Mouse (Mus musculus): ENCODE measurements around the gene Zfp868. TPM values are rescaled to one million over a fixed set of nuclear protein-coding genes. Genes with fewer than 3 reads are reported as not detected.
A peak's percentile ranks its signal among the peaks of the same experiment; 100 is the strongest.
"Not testable (repeated sequence)": the region's sequence is repeated elsewhere in the genome, so short reads cannot be mapped to it uniquely, and the experiment has no call there.

The Zfp868 gene
- 29.1 and 30.7 TPM in 2 replicates for polyA plus RNA-seq (2016; fragmentation: Nextera tagmentation; extraction: Ambion mirVana)

DNA sequence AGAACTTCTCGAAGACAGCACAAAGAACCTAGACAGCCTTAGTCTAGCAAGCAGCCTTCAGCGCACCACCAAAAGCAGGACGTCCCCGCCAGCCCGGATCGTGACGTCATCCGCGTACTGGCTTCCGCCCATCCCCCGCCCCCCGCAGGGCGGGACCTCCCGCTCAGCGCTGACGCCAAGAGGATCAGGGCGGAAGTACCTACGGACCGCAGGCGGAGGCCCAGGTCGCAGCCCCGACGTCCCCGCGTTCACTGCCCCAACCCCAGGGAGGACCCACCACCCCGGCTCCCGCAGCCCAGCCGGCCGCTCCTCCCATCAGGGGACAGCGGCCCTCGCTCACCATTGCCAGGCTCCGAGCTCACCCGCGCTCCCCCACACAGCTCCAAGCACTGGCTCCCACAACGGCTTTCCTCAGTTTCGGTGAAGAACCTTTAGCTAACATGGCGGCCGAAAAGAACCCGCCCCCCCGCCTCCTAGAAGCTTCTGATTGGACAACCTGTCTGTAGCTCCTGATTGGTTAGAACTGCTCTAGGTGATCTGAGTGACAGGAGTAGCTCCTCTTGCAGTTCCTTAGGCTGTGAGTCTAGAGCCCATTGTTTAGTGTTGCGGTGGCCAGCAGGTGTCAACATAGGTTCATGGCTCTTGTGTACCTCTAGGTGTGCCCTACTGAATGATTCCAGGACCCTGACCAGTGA is at the start of gene Zfp868:
Gene Zfp868, minus strand, starts transcription at position 454 of the 695 bp plus-strand sequence.
- Histone ChIP-seq H3K36me3 (peaks cover 11% of the 10 kb centered on the region), H3K27ac (peak within 1 kb of the TSS; percentile 99), H3K4me1 (peaks cover 6% of the 10 kb centered on the region; the same call in 1 of the 2 replicates), H3K9me3 (replicated peaks) (no peaks in the 10 kb centered on the region), H3K4me3 (peak within 1 kb of the TSS; percentile 76), H3K27me3 (ENCODE audit: low read depth, poor library complexity, severe bottlenecking) (no peaks in the 10 kb centered on the region)
- WGBS: under 1% methylated on average over 41 of the region's 41 CpGs
- peak; percentile 98 for DNase-seq (ENCODE audit: low spot score)

DNA sequence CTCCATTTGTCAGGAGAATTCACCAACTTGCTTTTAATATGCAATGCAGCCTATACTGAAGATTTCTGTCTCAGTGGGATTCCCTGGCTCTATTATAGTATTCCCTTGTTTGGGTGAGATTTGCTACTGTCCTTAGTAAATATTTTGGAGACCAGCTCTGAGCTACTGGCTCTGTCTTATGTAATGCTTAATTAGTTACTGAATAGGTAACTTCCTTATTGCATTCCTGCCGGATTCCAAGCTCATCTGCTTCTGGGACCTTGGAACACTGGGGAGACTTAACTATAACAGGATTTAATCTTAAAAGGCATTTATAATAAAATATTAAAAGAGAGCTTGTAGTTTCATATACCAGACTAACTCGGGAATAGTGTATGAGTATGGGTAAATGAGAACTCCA is 39.7 kb upstream of the Zfp868 start:
- WGBS: 82% methylated on average over 2 of the region's 2 CpGs

DNA sequence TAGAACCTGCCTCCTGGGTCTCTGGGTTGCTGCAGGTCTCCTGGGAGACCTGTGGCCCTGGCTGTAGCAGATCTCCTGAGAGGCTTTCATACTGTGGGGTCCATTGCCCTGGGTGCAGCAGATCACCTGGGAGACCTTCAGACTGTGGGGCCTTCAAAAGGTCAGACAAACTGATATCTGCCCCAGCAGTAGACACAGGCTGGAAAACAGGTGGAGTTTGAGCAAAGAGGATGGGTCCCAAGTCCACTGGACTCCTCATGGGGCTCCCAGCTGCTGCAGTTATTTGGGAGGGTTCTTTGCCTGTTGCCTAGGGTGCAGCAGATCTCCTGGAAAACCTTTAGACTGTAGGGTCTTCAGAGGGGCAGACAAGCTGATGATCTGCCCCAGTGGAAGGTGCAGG is 35.9 kb upstream of the Zfp868 start:
- H3K27me3 ChIP-seq (ENCODE audit: low read depth, poor library complexity, severe bottlenecking): no peaks in the 10 kb centered on the region
- H3K4me1 ChIP-seq: no peaks in the 10 kb centered on the region
- H3K36me3 ChIP-seq: peaks cover 28% of the 10 kb centered on the region
- no peak for DNase-seq (ENCODE audit: low spot score)
- H3K27ac ChIP-seq: no peak overlapping the region
- H3K4me3 ChIP-seq: no peak overlapping the region
- peaks cover 3% of the 10 kb centered on the region; the same call in 1 of the 2 replicates for H3K9me3 ChIP-seq (replicated peaks)

More for the DNA sequence above, 39.7 kb upstream of the Zfp868 start:
- not testable (repeated sequence) for H3K27ac ChIP-seq; H3K4me3 ChIP-seq; H3K27me3 ChIP-seq (ENCODE audit: low read depth, poor library complexity, severe bottlenecking); H3K4me1 ChIP-seq; DNase-seq (ENCODE audit: low spot score); H3K9me3 ChIP-seq (replicated peaks)
- H3K36me3 ChIP-seq: peaks cover 22% of the 10 kb centered on the region

DNA sequence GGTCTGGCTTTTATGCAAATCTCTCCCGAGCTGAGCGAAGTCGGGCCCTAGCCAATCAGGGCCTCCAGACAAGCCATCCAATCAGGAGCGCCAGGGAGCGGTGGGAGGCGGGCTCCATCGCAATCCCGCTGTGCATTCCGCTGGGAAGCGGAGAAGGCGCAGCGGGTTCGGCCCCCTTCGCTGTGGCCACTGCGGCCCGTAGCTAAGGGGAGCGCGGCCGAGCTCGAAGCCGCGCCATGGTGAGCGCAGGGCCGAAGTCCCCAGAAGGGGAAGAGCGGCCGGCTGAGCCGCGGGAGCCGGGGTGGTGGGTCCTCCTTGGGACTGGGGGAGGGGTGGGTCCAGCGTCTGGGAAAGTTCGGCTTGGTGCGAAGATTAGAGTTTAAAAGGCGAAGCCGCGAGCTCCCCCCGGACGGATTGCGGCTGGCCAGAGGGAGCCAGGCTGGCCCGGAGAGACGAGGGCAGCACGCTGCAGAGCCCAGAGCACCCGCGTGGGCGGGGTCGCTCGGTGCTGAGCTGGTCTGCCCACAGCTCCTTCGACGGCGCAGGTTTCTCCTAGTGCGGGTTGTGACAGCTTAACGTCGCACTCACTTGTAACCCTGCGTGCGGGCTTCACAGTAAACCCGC is 29.1 kb upstream of the Zfp868 start, which contains the start of gene Zfp964:
Gene Zfp964, plus strand, starts transcription at position 122 of the 624 bp plus-strand sequence.
- Histone ChIP-seq H3K27me3 (ENCODE audit: low read depth, poor library complexity, severe bottlenecking) (0 out of 2 replicates have a peak, but pooled peaks cover 4% of the 10 kb centered on the region), H3K9me3 (replicated peaks) (no peaks in the 10 kb centered on the region), H3K36me3 (no peaks in the 10 kb centered on the region; the same call in 1 of the 2 replicates), H3K4me1 (peaks cover 8% of the 10 kb centered on the region), H3K27ac (peak within 1 kb of the TSS; percentile 93), H3K4me3 (peak within 1 kb of the TSS; percentile 63)
- DNase-seq (ENCODE audit: low spot score): peak; percentile 90
- WGBS: under 1% methylated on average over 55 of the region's 55 CpGs

DNA sequence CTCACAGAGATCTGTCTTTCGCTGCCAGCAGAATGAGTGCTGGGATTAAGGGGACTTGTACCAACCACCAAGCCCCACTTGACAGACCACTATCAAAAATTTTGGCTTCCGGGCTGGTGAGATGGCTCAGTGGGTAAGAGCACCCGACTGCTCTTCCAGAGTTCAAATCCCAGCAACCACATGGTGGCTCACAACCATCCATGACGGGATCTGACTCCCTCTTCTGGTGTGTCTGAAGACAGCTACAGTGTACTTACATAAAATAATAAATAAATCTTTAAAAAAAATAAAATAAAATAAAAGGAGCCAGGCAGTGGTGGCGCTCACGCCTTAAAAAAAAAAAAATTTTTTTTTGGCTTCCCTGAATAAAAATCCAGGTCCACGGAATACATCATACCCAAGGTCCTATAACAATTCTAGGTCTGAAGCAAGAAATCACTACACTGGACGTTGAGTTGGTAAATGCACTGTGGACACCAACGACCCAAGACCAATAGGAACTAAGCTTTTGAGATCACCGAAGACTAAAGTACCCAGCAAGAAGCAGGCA is 28.5 kb upstream of the Zfp868 start:
- Histone ChIP-seq H3K36me3 (no peaks in the 10 kb centered on the region), H3K27me3 (ENCODE audit: low read depth, poor library complexity, severe bottlenecking) (0 out of 2 replicates have a peak, but pooled peaks cover 4% of the 10 kb centered on the region), H3K4me1 (peaks cover 8% of the 10 kb centered on the region), H3K27ac (peak overlapping the region; percentile 93), H3K4me3 (peak overlapping the region; percentile 63), H3K9me3 (replicated peaks) (no peaks in the 10 kb centered on the region)
- WGBS: 51% methylated on average over 10 of the region's 10 CpGs
- no peak for DNase-seq (ENCODE audit: low spot score)

DNA sequence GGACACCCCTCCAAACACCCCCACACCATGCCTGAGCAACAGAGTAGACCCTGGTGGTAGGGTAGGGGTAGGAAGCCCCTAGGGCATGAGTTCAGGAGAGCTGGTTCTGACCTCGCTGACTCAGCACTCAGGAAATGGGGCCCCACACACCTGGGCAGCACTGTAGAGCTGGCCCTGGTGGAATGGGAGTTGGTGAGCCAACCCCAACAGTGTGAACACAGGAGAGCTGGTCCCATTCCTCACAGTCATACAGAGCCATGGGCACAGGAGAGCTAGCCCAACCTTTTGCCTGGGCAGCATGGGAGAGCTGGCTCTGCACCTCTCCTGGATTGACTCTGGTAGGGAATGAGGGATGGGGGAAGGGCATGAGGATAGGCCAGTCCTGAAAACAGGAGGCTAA is 7.3 kb downstream of the Zfp868 start:
- peaks cover 71% of the 10 kb centered on the region for H3K36me3 ChIP-seq

DNA sequence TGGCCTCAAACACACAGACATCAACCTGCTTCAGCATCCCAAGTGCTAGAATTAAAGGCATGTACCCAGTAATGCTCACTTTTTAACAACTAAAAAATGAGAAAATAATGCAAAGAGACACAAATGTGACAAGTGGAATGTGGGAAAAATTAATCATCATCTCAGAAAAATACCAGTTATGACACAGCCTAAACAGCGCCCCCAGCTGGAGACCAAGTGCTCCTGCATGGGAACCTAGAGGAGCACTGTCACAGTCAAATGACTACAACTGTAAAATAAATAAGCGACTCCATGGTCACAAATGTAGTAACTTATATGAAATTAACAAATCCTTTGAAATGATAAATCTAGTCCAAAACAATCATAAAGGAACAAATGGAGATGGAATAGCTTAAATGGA is 10.7 kb downstream of the Zfp868 start:
- 65% methylated on average over 2 of the region's 2 CpGs for WGBS
- peaks cover 96% of the 10 kb centered on the region for H3K36me3 ChIP-seq
- DNase-seq (ENCODE audit: low spot score): no peak

More for the DNA sequence above, 7.3 kb downstream of the Zfp868 start:
- no peak overlapping the region for H3K27ac ChIP-seq
- no peaks in the 10 kb centered on the region for H3K27me3 ChIP-seq (ENCODE audit: low read depth, poor library complexity, severe bottlenecking)
- no peak overlapping the region for H3K4me3 ChIP-seq
- DNase-seq (ENCODE audit: low spot score): no peak
- H3K9me3 ChIP-seq (replicated peaks): no peaks in the 10 kb centered on the region
- H3K4me1 ChIP-seq: no peaks in the 10 kb centered on the region
- 95% methylated on average over 1 of the region's 1 CpGs for WGBS

DNA sequence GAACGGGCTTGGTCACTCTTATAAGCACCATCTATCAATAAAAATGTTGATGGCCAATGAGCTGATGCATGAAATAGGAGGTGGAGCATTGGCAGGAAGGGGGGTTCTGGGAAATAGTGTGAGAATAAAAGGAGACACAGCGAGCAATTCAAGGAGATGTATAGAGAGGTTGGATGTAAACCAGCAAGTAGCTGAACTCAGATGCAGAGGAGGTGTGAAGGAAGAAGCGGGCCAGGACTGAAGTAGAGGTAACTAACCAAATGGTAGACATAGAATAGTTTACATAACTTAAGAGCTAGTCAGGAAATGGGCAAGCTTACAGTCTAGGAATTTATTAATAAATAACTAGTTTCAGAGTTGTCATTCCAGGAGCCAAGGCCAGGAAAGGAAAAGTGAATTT is 27.8 kb downstream of the Zfp868 start:
- not testable (repeated sequence) for DNase-seq (ENCODE audit: low spot score); H3K4me1 ChIP-seq; H3K4me3 ChIP-seq; H3K9me3 ChIP-seq (replicated peaks); H3K36me3 ChIP-seq; H3K27ac ChIP-seq; H3K27me3 ChIP-seq (ENCODE audit: low read depth, poor library complexity, severe bottlenecking)
- 86% methylated on average over 3 of the region's 3 CpGs for WGBS

More for the DNA sequence above, 10.7 kb downstream of the Zfp868 start:
- H3K4me3 ChIP-seq: no peak overlapping the region
- no peaks in the 10 kb centered on the region for H3K9me3 ChIP-seq (replicated peaks)
- H3K4me1 ChIP-seq: no peaks in the 10 kb centered on the region
- H3K27ac ChIP-seq: no peak overlapping the region
- H3K27me3 ChIP-seq (ENCODE audit: low read depth, poor library complexity, severe bottlenecking): no peaks in the 10 kb centered on the region

DNA sequence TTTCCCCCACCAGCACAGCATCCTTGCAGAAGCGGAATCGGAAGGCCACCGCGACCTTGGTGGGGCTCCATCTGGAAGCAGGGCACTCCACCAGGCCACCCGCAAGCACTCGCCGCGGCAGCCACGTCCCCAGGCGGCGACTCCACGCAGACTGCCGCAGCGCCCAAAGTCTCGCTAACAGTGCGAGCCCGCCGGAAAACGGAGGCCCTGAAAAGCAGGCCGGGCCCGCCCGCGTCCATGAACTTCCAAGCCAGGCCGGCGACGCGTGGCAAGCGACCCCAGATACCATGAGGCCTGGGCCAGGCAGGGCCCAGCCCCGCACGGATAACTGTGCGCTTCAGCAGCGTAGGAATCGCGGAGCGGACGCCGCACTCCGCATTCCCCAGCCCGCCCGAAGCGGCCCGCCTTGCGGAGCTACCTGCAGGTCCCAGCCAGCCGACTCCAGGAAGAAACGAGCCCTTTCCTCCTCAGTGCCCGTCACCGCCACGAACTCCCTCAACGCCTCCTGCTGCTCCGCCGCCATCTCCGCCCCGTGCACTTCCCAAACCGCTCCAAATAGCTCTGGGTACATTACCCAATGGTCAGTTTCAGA is 40.6 kb downstream of the Zfp868 start:
- peak overlapping the region; percentile 81 for H3K27ac ChIP-seq
- no peaks in the 10 kb centered on the region; the same call in 1 of the 2 replicates for H3K4me1 ChIP-seq
- peak overlapping the region; percentile 52 for H3K4me3 ChIP-seq
- under 1% methylated on average over 54 of the region's 54 CpGs for WGBS
- no peaks in the 10 kb centered on the region for H3K36me3 ChIP-seq
- peak; percentile 72 for DNase-seq (ENCODE audit: low spot score)
- H3K27me3 ChIP-seq (ENCODE audit: low read depth, poor library complexity, severe bottlenecking): peaks cover 8% of the 10 kb centered on the region
- H3K9me3 ChIP-seq (replicated peaks): no peaks in the 10 kb centered on the region

DNA sequence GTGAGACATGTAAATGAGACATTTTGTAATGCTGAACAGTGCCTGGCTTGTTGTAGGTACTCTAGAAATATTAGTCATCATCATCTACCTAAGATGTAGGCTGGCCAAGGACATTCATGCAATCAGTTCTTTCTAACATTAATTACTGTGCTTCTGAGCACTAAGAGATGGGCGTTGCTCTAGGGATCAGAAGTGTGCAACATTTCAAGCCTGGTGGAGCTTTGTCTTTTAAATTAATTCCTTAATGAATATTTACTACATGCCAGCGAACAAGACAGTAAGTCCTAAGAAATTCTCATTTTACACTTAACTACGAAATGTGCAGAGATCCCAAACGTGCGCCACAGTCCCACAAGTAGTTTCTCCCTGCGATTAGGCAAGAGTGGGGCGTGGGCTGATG is 41.1 kb downstream of the Zfp868 start:
- H3K27ac ChIP-seq: peak overlapping the region; percentile 81; the same call in 1 of the 2 replicates
- not testable (repeated sequence) for H3K9me3 ChIP-seq (replicated peaks); H3K4me1 ChIP-seq; H3K27me3 ChIP-seq (ENCODE audit: low read depth, poor library complexity, severe bottlenecking); H3K36me3 ChIP-seq; DNase-seq (ENCODE audit: low spot score)
- H3K4me3 ChIP-seq: peak overlapping the region; percentile 52
- 13% methylated on average over 7 of the region's 7 CpGs for WGBS
